In genomic region chr4:101219839-101220238, GRCm38 (mm10) we compare ENCODE assay signal across 11 mouse cellular contexts. TPM values are rescaled to one million over a fixed set of nuclear protein-coding genes. Genes with fewer than 3 reads are reported as not detected.
A peak's percentile ranks its signal among the peaks of the same experiment; 100 is the strongest.
DNase-seq lines count a peak whose midpoint lies in the region; ATAC-seq lines count a peak whose summit lies in the region.
"Had no signal": no experiment of that assay in that cellular context is flagged by ENCODE, and none has a peak within 500 bp of the region (broad histone marks: within the 10 kb centered on the region; RNA-seq: fewer than 3 reads in every experiment).

No protein-coding gene starts in this region.

- H3K9me3 ChIP-seq in intestine, embryonic 16.5 days (ENCODE audit: control insufficient read depth, low read length): no peaks in the 10 kb centered on the region

- H3K4me2 ChIP-seq in intestine, embryonic 16.5 days (ENCODE audit: low read depth, low read length): no peak overlapping the region

- no peak overlapping the region for H3K4me3 ChIP-seq in intestine, embryonic 16.5 days (ENCODE audit: low read length)

- intact Hi-C loops in left cerebral cortex, postnatal 14 days (cut with DNase I): no loop called here
- intact Hi-C loops in left cerebral cortex, postnatal 10 days (cut with DNase I): no loop called here

- peaks cover 7% of the 10 kb centered on the region for H3K4me1 ChIP-seq in intestine, embryonic 16.5 days (ENCODE audit: control insufficient read depth, insufficient read depth, low read length)

- 0 out of 2 replicates have a peak overlapping the region, but pooled peaks have one; percentile 8 for H3K27ac ChIP-seq in intestine, embryonic 16.5 days (ENCODE audit: low read length)

- no peak overlapping the region for H3K9ac ChIP-seq in intestine, embryonic 16.5 days (ENCODE audit: low read depth, low read length)

- ATAC-seq in intestine, embryonic 16.5 days: peak; percentile 36; the same call in 1 of the 2 replicates
- ATAC-seq: forebrain, embryonic 14.5 days had no signal

- WGBS in intestine, embryonic 16.5 days: 71% methylated on average over 2 of the region's 2 CpGs

- H3K36me3 ChIP-seq in intestine, embryonic 16.5 days (ENCODE audit: control insufficient read depth, insufficient read depth, low read length): no peaks in the 10 kb centered on the region

- DNase-seq in adrenal gland, adult (ENCODE audit: inconsistent age in 2 of 2, low spot score in 1 of 2): peak; percentile 44 to 64
- DNase-seq in adrenal gland, adult 18-20 months (ENCODE audit: low spot score in 2 of 2): no peak
- DNase-seq in frontal cortex, postnatal 36 days (ENCODE audit: low spot score in 2 of 2): peak; percentile 23 to 51
- no peak for DNase-seq in frontal cortex, postnatal 10 days (ENCODE audit: low spot score in 2 of 2)
- peak; percentile 28 to 31 for DNase-seq in left cerebral cortex, postnatal 14 days (ENCODE audit: low spot score in 2 of 2)
- DNase-seq in left cerebral cortex, postnatal 10 days (ENCODE audit: extremely low spot score in 1 of 2, low spot score in 2 of 2): no peak
- DNase-seq in embryo, embryonic 11 days: no peak
- DNase-seq: gastrocnemius, postnatal 36 days; heart, postnatal 14 days had no signal

- H3K27me3 ChIP-seq in intestine, embryonic 16.5 days (replicated peaks; ENCODE audit: control insufficient read depth, insufficient read depth, low read length): no peaks in the 10 kb centered on the region

RNA-seq across cellular contexts. Expression of gene Jak1, which starts 45.2 kb away (rescaled TPM):
- 100 to 1,000 TPM; 111 to 141 TPM for total RNA-seq in adrenal gland, adult 18-20 months (2021)
- 100 to 1,000 TPM; 117 to 120 TPM for total RNA-seq in left cerebral cortex, postnatal 14 days (2021)
- total RNA-seq in left cerebral cortex, postnatal 10 days (2021): 100 to 1,000 TPM; 120 to 126 TPM
- 66.7 and 67.9 TPM in 2 replicates for polyA plus RNA-seq in intestine, embryonic 16.5 days (2015; fragmentation: Nextera tagmentation; extraction: Ambion mirVana)

Comparison
In these comparisons a context has a peak if more than half of its experiments do, and no peak if none do; other contexts are left out.
1. DNase-seq: peak in adrenal gland, adult (2 of 2), frontal cortex, postnatal 36 days (2 of 2) and left cerebral cortex, postnatal 14 days (2 of 2); none in adrenal gland, adult 18-20 months (0 of 2), frontal cortex, postnatal 10 days (0 of 2), left cerebral cortex, postnatal 10 days (0 of 2) and embryo, embryonic 11 days (single experiment).